Mouse (Mus musculus) heart, postnatal 0 days (tissue): ENCODE data around the gene Pofut1. TPM values are rescaled to one million over a fixed set of nuclear protein-coding genes. Genes with fewer than 3 reads are reported as not detected.

Experiments used
- ATAC-seq: fragments of 200-750 bp; cut with Nextera tagmentation; 2 replicates; pipeline ENCODE4 v1.8.0; 2017; ENCODE audit warnings: low read depth, moderate number of reproducible peaks, moderate library complexity; ENCODE audit not compliant: insufficient read depth
- DNase-seq: peaks from one replicate; pipeline ENCODE4 v3.0.0-alpha.2; 2016; ENCODE audit warnings: low spot score
- H3K27ac ChIP-seq: fragments of 300-500 bp; sonication (generic); 2 replicates; pipeline ENCODE4 v1.5.1; 2014; ENCODE audit warnings: low read depth, mild to moderate bottlenecking
- H3K27me3 ChIP-seq: fragments of 300-500 bp; sonication (generic); 2 replicates; pipeline ENCODE4 v1.6.1; 2014; ENCODE audit warnings: low read length, mixed read lengths; ENCODE audit not compliant: control insufficient read depth, insufficient read depth
- H3K36me3 ChIP-seq: fragments of 300-500 bp; sonication (generic); replicated peaks from 2 replicates; pipeline ENCODE4 v1.6.1; 2014; ENCODE audit warnings: low read length, mixed read lengths; ENCODE audit not compliant: control insufficient read depth, insufficient read depth
- H3K4me1 ChIP-seq: fragments of 300-500 bp; sonication (generic); 2 replicates; pipeline ENCODE4 v1.6.1; 2014; ENCODE audit warnings: antibody characterized with exemption; ENCODE audit not compliant: control insufficient read depth, insufficient read depth
- H3K4me2 ChIP-seq: fragments of 300-500 bp; sonication (generic); 2 replicates; pipeline ENCODE4 v1.6.1; 2014; ENCODE audit warnings: low read depth, mild to moderate bottlenecking, low read length, moderate library complexity
- H3K4me3 ChIP-seq: fragments of 300-500 bp; sonication (generic); 2 replicates; pipeline ENCODE4 v1.5.1; 2014; ENCODE audit warnings: low read depth, low read length
- H3K9ac ChIP-seq: fragments of 300-500 bp; sonication (generic); replicated peaks from 2 replicates; pipeline ENCODE4 v1.6.1; 2014; ENCODE audit warnings: low read depth, low read length, mixed read lengths
- H3K9me3 ChIP-seq: fragments of 300-500 bp; sonication (generic); replicated peaks from 2 replicates; pipeline ENCODE4 v1.6.1; 2016; ENCODE audit warnings: low read length; ENCODE audit not compliant: control insufficient read depth
- CTCF ChIP-seq: IDR thresholded peaks from 2 replicates; pipeline ENCODE4 v1.5.1; 2016; ENCODE audit warnings: antibody characterized with exemption, control low read depth, low read depth
- EP300 ChIP-seq: IDR thresholded peaks from 2 replicates; pipeline ENCODE4 v1.6.1; 2016; ENCODE audit warnings: antibody characterized with exemption, low read depth
- whole genome bisulfite sequencing: fragments of 180-500 bp; shearing (Covaris S2); extraction: QIAGEN DNeasy Blood & Tissue Kit; methylation state at CpG from one replicate; pipeline ENCODE4 v1.1.7; 2014; 5-methylcytosine and 5-hydroxymethylcytosine counted together
- polyA plus RNA-seq: library from polyadenylated mRNA; unstranded; fragments of >200 nt; fragmentation: Nextera tagmentation; extraction: Ambion mirVana; gene quantifications from 2 replicates; pipeline ENCODE4 v1.2.1, GENCODE M21; 2015
- total RNA-seq: library from RNA; depleted of rRNA; stranded (reverse); fragments of >200 nt; gene quantifications from 2 replicates; pipeline ENCODE4 v1.2.3, GENCODE M21; 2014; ENCODE audit warnings: low replicate concordance

The Pofut1 gene
- total and polyA plus RNA-seq, 2 experiments from 2014 or later: 2.5 to 28.6 TPM

DNA sequence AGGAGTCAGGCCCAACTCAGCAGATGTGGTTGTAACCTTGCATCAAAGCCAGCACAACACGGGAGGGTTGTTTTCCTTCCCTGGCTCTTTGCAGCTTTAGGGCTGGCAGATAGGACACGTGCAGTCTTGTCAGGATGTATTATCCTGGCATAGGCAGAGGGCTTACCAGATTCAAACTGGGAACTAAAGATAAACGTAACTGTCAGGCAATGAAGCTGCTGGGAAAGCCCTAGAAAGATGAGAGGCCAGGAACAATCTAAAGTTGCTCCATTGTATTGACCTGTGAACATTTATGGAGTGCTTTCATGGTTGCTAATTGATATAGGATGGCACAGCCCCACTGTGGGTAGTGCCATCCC lies 15.8 kb upstream of the Pofut1 start:
- Histone ChIP-seq H3K27me3 (no peaks in the 10 kb centered on the region), H3K4me3 (peak overlapping the region; percentile 75), H3K27ac (no peak overlapping the region), H3K36me3 (peaks cover 17% of the 10 kb centered on the region), H3K4me2 (peak overlapping the region; percentile 90), H3K9ac (peak overlapping the region; percentile 77), H3K4me1 (peaks cover 11% of the 10 kb centered on the region), H3K9me3 (no peaks in the 10 kb centered on the region)
- ATAC-seq (peak; percentile 21; the same call in 1 of the 2 replicates), DNase-seq (no peak)
- WGBS: 9% methylated on average over 3 of the region's 3 CpGs
- no peak for TF ChIP-seq CTCF
- TF ChIP-seq EP300: no peak

DNA sequence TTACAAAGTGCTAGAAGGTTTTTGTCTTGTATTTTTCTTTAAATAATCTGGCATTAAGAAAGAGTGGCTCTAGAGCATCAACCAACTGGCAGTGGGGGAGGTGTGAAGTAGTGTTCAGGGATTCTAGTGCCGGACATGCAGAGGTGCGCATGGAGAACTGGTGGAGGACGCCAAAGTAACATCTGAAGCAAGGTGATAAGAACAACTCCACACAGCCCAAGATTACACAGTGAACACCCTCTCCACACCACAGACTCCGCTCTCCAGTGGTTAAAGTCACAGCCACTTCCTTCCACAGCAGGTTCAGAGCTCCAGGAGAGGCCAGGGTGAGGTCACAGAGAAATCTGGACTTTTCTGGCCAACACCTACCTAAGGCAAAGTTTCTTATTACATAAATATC lies 13.4 kb upstream of the Pofut1 start:
- no peak for DNase-seq
- Histone ChIP-seq H3K4me3 (no peak overlapping the region), H3K9me3 (no peaks in the 10 kb centered on the region), H3K4me2 (no peak overlapping the region), H3K4me1 (peaks cover 11% of the 10 kb centered on the region), H3K27me3 (no peaks in the 10 kb centered on the region), H3K9ac (no peak overlapping the region), H3K27ac (no peak overlapping the region), H3K36me3 (peaks cover 41% of the 10 kb centered on the region)
- no peak for ATAC-seq
- 64% methylated on average over 4 of the region's 4 CpGs for WGBS
- TF ChIP-seq EP300 (no peak), CTCF (no peak)

DNA sequence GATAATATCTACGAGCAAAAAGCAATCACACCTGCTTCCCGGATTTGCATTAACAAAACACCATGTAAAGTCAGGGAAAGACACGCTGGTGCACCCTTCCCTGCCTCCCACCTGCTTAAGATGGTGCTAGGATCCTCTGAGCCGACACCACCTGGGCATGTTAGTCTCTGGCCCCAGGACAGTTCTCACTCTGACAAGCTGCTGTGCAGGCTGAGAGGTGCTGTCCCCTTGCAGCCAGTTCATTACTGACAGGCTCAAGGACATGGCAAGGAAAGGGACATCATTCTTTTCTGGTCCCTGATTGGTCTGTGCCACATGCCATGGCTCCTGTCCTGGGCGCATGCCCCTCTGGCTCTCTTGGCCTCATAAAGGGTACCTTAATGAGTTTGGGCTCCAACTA lies 12.8 kb upstream of the Pofut1 start:
- H3K27ac ChIP-seq: 0 out of 2 replicates have a peak overlapping the region, but pooled peaks have one; percentile 15
- ATAC-seq (0 out of 2 replicates have a peak, but pooled peaks have one; percentile 33), DNase-seq (no peak)
- H3K9ac ChIP-seq: no peak overlapping the region
- H3K4me2 ChIP-seq: no peak overlapping the region
- whole genome bisulfite sequencing: 70% methylated on average over 5 of the region's 5 CpGs
- peaks cover 11% of the 10 kb centered on the region for H3K4me1 ChIP-seq
- H3K27me3 ChIP-seq: no peaks in the 10 kb centered on the region
- no peak overlapping the region for H3K4me3 ChIP-seq
- TF ChIP-seq EP300 (no peak), CTCF (no peak)
- H3K9me3 ChIP-seq: no peaks in the 10 kb centered on the region
- H3K36me3 ChIP-seq: peaks cover 46% of the 10 kb centered on the region

DNA sequence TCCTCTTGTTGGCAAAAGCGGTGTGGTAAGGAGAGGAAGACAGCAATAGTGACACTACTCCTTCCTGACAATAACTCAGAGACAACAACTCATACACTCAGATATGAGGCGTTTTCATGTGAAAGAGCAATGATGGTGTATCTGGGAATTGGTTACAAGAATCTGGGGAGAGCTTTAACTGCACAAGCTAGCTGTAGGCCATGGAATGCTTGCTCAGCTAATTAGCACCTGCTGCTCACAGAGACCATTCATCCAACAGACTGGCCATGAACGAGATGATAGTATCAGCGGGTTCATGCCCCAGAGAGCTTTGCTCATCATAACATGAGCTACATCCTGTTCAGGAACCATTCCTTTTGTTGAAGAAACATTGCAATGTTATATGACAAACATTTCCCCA lies 4.1 kb upstream of the Pofut1 start:
- ATAC-seq: no peak
- H3K4me1 ChIP-seq: peaks cover 22% of the 10 kb centered on the region
- peaks cover 37% of the 10 kb centered on the region for H3K36me3 ChIP-seq
- H3K9me3 ChIP-seq: no peaks in the 10 kb centered on the region
- no peaks in the 10 kb centered on the region for H3K27me3 ChIP-seq
- 71% methylated on average over 4 of the region's 4 CpGs for WGBS
- no peak overlapping the region for H3K27ac ChIP-seq
- TF ChIP-seq CTCF (no peak), EP300 (no peak)
- DNase-seq: no peak
- no peak overlapping the region for H3K4me2 ChIP-seq
- no peak overlapping the region for H3K4me3 ChIP-seq
- H3K9ac ChIP-seq: no peak overlapping the region

DNA sequence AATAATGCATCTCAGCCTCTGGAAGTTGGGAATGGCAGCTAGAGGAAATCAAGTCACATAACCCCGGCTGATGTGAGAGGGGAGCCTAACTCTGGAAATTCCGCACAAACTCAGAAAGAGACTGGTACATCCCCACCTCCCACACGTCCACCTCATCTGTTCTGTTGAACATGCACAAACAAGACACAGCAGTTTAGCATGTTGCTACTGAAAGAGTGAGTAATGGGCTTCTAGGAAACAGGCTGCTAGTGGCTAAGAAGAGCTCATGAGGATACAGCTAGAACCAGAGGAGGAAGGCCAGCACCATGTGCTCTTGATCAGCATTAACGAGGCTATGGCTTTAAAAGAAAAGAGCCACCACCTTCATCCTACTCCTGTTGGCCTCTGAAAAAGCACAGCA lies 3.4 kb upstream of the Pofut1 start:
- TF ChIP-seq EP300 (no peak), CTCF (no peak)
- Histone ChIP-seq H3K27me3 (no peaks in the 10 kb centered on the region), H3K9ac (0 out of 2 replicates have a peak overlapping the region, but pooled peaks have one; percentile 22), H3K9me3 (no peaks in the 10 kb centered on the region), H3K4me2 (no peak overlapping the region), H3K4me1 (peaks cover 26% of the 10 kb centered on the region), H3K27ac (no peak overlapping the region), H3K4me3 (no peak overlapping the region), H3K36me3 (peaks cover 30% of the 10 kb centered on the region)
- ATAC-seq (no peak), DNase-seq (no peak)
- 68% methylated on average over 4 of the region's 4 CpGs for WGBS

DNA sequence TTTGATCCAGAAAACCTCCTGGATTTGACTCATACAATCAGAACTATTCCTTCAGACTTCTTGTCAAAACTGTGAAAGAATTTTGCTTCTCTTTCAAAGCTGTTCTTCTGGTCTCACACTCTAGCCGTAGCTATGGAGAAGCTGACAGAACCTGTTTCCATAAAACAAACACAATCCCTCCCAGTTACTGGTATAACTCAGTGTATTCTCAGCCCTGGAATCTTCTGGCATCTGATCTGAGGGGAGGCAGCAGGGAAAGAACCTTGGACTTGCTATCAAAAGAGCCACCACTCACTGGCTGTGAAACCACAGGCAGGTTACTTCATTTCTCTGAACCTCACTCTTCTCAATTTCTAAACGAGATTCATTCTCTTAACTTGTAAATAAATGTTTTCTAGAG lies 2.9 kb upstream of the Pofut1 start:
- Histone ChIP-seq H3K27me3 (no peaks in the 10 kb centered on the region), H3K4me3 (no peak overlapping the region), H3K4me2 (0 out of 2 replicates have a peak overlapping the region, but pooled peaks have one; percentile 76), H3K9me3 (no peaks in the 10 kb centered on the region), H3K36me3 (peaks cover 26% of the 10 kb centered on the region), H3K27ac (no peak overlapping the region), H3K9ac (0 out of 2 replicates have a peak overlapping the region, but pooled peaks have one; percentile 22), H3K4me1 (peaks cover 26% of the 10 kb centered on the region)
- TF ChIP-seq CTCF (no peak), EP300 (no peak)
- no peak for DNase-seq
- ATAC-seq: no peak
- 52% methylated on average over 2 of the region's 2 CpGs for WGBS
